Mouse (Mus musculus) T-helper 2 cell (primary cell): ENCODE data around the gene Nxt2.
"Not testable (repeated sequence)": the region's sequence is repeated elsewhere in the genome, so short reads cannot be mapped to it uniquely, and the experiment has no call there.

Experiments used
- in situ Hi-C: fragments of 300-600 bp; cut with MboI, MseI; formaldehyde crosslinking; loops from one replicate; pipeline ENCODE4 v1.15.1; 2025; ENCODE audit warnings: high pct_unique_total_duplicates

Nxt2 gene

DNA sequence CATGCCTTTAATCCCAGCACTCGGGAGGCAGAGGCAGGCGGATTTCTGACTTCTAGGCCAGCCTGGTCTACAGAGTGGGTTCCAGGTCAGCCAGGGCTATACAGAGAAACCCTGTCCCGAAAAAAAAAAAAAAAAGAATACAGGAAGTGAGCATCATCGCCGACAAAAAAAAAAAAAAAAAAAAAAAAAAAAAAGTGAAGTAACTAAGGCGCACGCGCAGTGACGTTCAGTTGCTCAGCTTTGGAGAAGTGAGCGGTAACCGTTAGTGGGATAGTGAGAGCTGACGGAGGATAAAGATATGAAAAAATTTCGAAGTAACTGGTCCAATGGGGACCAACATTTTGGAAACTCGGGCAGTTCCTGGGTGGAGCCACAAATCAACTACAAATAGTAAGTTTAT lies at the start of gene Nxt2:
Nxt2 (plus strand) TSS at position 229 of the 400 bp plus-strand sequence.
- in situ Hi-C loops = no loop called here

DNA sequence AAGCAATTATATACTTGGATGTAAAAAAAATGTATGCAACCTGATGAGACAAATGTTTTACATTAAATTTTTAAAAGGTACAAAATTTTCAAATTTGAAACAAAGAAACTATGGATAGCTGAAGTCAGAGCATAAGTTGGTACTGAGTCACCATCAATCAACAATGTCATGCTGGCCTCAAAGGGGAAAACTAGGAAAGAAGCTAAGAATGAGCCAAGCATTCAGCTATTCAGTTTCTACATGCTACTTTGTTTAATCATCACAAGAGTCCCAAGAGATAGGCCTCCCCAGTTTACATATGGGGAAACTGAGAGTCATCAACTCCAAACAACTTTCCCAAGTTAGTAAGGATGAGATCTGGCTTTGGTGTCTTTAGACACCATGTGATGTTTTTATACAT lies 49.6 kb upstream of the Nxt2 start:
- in situ Hi-C loops = no loop called here

GRCm38 (mm10) chrX:142182026-142182425 lies 44.5 kb upstream of the Nxt2 start:
- in situ Hi-C loops = no loop called here

GRCm38 (mm10) chrX:142189023-142189703 lies 37.4 kb upstream of the Nxt2 start:
- in situ Hi-C loops = no loop called here

- in situ Hi-C loops = no loop called here
Observed at GRCm38 (mm10) chrX:142190355-142190754, 36.2 kb upstream of the Nxt2 start.

- in situ Hi-C loops = no loop called here
Observed at GRCm38 (mm10) chrX:142194420-142194819, 32.1 kb upstream of the Nxt2 start.

- in situ Hi-C loops = no loop called here
Observed at GRCm38 (mm10) chrX:142195551-142195950, 31.0 kb upstream of the Nxt2 start.

GRCm38 (mm10) chrX:142196831-142197230 lies 29.7 kb upstream of the Nxt2 start, which contains the start of gene Gucy2f:
TSS of gene Gucy2f (minus strand) at chrX:142196931.
- in situ Hi-C loops = no loop called here

GRCm38 (mm10) chrX:142200295-142200694 lies 26.3 kb upstream of the Nxt2 start:
- in situ Hi-C loops = loop anchor here (25.0 kb wide), 1 partner anchor 1213 kb away; no protein-coding TSS in a partner anchor

DNA sequence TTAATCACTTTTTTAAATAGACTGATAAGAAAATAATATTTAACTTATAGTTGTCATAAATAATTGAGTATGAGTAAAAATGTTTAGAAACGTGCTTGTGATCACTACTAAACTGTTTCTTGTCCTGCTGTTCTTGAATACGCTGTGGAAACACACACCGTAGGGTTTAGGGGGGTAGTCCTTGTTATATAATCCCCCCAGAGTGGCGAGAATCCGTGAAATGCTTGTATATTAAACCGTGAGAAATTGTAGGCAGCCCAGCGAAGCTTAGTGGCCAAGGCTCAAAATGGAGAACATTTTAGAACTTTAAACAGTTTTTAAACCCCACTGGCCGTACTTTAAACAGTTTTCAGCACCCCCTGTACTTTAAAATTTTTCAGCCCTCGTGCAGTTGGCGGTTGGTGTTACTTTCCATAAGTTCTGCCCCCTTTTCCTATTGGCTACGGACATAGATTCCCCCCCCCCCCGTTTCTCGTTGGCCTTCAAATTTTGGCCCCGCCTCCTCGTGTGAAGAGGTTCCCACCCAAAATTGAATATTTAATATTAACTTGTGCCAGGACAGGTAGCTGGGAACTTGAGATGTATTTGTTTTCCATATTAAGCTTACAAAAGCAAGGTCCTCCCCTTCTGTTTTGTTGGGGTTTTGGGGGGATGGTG lies 956 bp downstream of the Nxt2 start:
- in situ Hi-C loops = no loop called here

GRCm38 (mm10) chrX:142228055-142228768 lies 1.6 kb downstream of the Nxt2 start:
- in situ Hi-C loops = no loop called here

DNA sequence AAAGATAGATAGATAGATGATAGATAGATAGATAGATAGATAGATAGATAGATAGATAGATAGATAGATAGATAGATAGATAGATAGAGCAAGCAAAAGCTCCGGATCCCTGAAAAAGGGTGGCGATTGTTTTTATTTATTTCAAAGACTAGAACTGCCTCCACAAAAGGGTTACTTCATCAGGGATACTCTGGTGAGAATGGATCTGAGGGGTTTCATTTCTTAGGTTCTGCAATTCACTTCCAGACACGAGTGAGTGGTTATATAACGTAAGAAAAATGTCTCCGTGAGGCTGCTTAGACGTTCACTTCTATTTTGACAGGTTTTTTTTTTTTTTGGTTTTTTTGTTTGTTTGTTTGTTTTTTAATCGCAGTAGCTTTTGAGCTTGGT lies 2.2 kb downstream of the Nxt2 start:
- in situ Hi-C loops = no loop called here

DNA sequence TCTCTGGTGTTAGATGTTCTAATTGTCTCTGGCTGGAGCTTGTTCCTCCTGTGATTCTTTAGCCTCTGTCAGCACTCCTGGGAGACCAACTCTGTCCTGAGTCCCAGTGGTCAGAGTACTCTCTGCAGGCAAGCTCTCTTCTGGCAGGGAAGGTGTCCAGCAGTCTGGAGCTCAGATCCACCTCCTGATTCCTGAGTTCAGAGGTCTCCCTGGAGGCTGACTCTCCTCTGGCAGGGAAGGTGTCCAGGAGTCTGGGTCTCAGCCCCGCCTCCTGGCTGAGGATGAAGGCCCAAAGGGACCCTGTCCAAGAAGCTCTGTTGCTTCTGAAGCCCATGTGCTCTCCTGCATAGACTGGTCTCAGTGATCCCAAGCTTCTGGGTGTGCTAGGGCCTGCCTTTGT lies 9.6 kb downstream of the Nxt2 start:
- in situ Hi-C loops = not testable (repeated sequence)

DNA sequence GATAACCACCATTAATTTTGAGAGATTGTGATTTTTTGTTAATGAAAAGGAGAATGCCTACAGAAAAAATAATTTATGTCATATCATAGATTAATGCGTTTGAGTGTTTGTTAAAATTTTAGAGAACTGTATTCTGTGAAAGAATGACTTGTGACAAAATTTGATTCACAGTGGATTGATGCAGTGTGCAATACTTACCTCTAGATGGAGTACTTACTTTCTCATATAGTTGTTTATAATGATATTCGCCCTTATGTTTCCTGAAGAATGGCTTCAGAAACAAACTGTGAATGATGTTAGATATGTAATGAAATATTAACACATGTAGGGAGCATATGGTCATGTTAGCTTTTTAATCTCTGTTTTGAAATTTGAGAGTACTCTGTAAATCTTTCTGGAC lies 10.5 kb downstream of the Nxt2 start:
- in situ Hi-C loops = no loop called here

GRCm38 (mm10) chrX:142245682-142246327 lies 19.2 kb downstream of the Nxt2 start:
- in situ Hi-C loops = no loop called here

- in situ Hi-C loops = no loop called here
Observed at GRCm38 (mm10) chrX:142250008-142250736, 23.6 kb downstream of the Nxt2 start.

GRCm38 (mm10) chrX:142276031-142276430 lies 49.5 kb downstream of the Nxt2 start:
- in situ Hi-C loops = loop anchor here (25.0 kb wide), 1 partner anchor 1089 kb away; no protein-coding TSS in a partner anchor

DNA sequence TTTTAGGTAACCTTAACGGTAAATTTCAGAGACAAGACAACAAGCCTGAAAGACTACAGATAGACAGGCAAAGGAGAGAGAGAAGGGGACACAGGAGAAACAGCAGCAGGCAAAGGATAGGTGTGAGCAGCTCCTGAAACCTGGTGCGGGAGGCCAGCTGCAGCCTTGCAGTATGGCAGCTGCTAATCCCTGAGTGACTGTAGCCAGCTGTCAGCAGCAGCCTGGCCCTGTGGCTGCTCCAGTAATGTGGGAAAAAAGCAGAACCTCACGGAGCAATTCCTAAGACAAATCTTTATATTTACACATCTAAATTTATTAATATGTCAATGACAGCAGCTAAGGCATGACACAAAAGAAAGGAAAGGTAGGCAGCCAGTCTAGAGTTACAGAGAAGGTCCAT lies 50.0 kb downstream of the Nxt2 start:
- in situ Hi-C loops = loop anchor here (25.0 kb wide), 1 partner anchor 1089 kb away; no protein-coding TSS in a partner anchor

DNA sequence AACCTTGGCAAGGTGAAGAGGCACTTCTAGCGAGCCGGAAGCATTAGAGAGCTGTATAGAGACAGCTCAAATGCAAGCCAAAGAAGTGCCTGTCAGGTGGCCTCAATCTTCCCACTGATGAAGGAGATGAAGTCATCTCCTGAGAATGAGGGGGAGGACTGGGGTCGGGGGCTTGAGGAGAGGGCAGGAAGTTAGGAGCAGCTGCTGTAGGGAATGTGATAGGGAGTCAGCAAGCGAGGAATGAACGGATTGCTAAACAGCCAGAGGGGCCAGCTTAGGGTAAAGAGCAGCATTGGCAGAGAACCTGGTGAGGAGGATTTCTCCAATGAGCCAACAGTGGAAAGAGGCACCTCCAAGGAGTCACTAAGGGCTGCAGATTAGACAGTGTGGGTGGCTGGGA lies 59.3 kb downstream of the Nxt2 start:
- in situ Hi-C loops = loop anchor here (25.0 kb wide), 1 partner anchor 1099 kb away; no protein-coding TSS in a partner anchor
